Mouse (Mus musculus) liver, embryonic 11.5 days (tissue): ENCODE results near the gene Pea15a. TPM values are rescaled to one million over a fixed set of nuclear protein-coding genes. Genes with fewer than 3 reads are reported as not detected.
A peak's percentile ranks its signal among the peaks of the same experiment; 100 is the strongest.
"Not testable (repeated sequence)": the region's sequence is repeated elsewhere in the genome, so short reads cannot be mapped to it uniquely, and the experiment has no call there.

Source experiments
- ATAC-seq: fragments of 200-750 bp; cut with Nextera tagmentation; replicated peaks from 2 replicates; pipeline ENCODE4 v1.8.0; 2017; ENCODE audit warnings: moderate number of reproducible peaks, mild to moderate bottlenecking, moderate TSS enrichment, moderate library complexity; ENCODE audit not compliant: low FRiP score
- DNase-seq: peaks from one replicate; pipeline ENCODE4 v3.0.0-alpha.2; 2017; ENCODE audit warnings: low spot score
- H3K27ac ChIP-seq: fragments of 300-500 bp; sonication (generic); 2 replicates; pipeline ENCODE4 v1.5.1; 2014; ENCODE audit warnings: mild to moderate bottlenecking, low read depth, low read length, control low read depth
- H3K27me3 ChIP-seq: fragments of 300-500 bp; sonication (generic); replicated peaks from 2 replicates; pipeline ENCODE4 v1.6.1; 2014; ENCODE audit warnings: low read length, mixed read lengths; ENCODE audit not compliant: control insufficient read depth, insufficient read depth
- H3K36me3 ChIP-seq: fragments of 300-500 bp; sonication (generic); 2 replicates; pipeline ENCODE4 v1.6.1; 2014; ENCODE audit warnings: mild to moderate bottlenecking, low read length, moderate library complexity, mixed read lengths; ENCODE audit not compliant: control insufficient read depth, insufficient read depth
- H3K4me1 ChIP-seq: fragments of 300-500 bp; sonication (generic); replicated peaks from 2 replicates; pipeline ENCODE4 v1.6.1; 2014; ENCODE audit warnings: low read length, mixed read lengths; ENCODE audit not compliant: control insufficient read depth, insufficient read depth
- H3K4me2 ChIP-seq: fragments of 300-500 bp; sonication (generic); 2 replicates; pipeline ENCODE4 v1.6.1; 2014; ENCODE audit warnings: mild to moderate bottlenecking, control low read depth, moderate library complexity
- H3K4me3 ChIP-seq: fragments of 300-500 bp; sonication (generic); 2 replicates; pipeline ENCODE4 v1.5.1; 2014; ENCODE audit warnings: low read depth, low read length, control low read depth
- H3K9ac ChIP-seq: fragments of 300-500 bp; sonication (generic); 2 replicates; pipeline ENCODE4 v1.6.1; 2014; ENCODE audit warnings: low read depth, low read length, control low read depth
- H3K9me3 ChIP-seq: fragments of 300-500 bp; sonication (generic); 2 replicates; pipeline ENCODE4 v1.6.1; 2016; ENCODE audit warnings: low read length, inconsistent platforms, mixed read lengths; ENCODE audit not compliant: control insufficient read depth
- WGBS: fragments of 180-500 bp; shearing (Covaris S2); extraction: QIAGEN DNeasy Blood & Tissue Kit; methylation state at CpG from one replicate; pipeline ENCODE4 v1.1.7; 2014; 5-methylcytosine and 5-hydroxymethylcytosine counted together
- polyA plus RNA-seq: library from polyadenylated mRNA; unstranded; fragments of >200 nt; fragmentation: Nextera tagmentation; extraction: Ambion mirVana; gene quantifications from 2 replicates; pipeline ENCODE4 v1.2.1, GENCODE M21; 2014

Pea15a gene
- polyA plus RNA-seq = 43.4 and 44.8 TPM in 2 replicates

GRCm38 (mm10) chr1:172206141-172206917 lies at the start of gene Pea15a:
TSS of gene Pea15a (minus strand) at chr1:172206804.
- Histone ChIP-seq H3K4me1 (peaks cover 33% of the 10 kb centered on the region), H3K27me3 (no peaks in the 10 kb centered on the region)
- WGBS = 1% methylated on average over 39 of the region's 40 CpGs

GRCm38 (mm10) chr1:172247679-172248078 lies 41.1 kb upstream of the Pea15a start:
- H3K4me1 ChIP-seq = no peaks in the 10 kb centered on the region
- no peak for DNase-seq
- no peak overlapping the region for H3K4me3 ChIP-seq
- ATAC-seq = no peak
- WGBS = 41% methylated on average over 2 of the region's 2 CpGs
- no peak overlapping the region for H3K4me2 ChIP-seq
- no peaks in the 10 kb centered on the region for H3K9me3 ChIP-seq
- no peaks in the 10 kb centered on the region for H3K36me3 ChIP-seq
- H3K9ac ChIP-seq = no peak overlapping the region
- H3K27ac ChIP-seq = no peak overlapping the region
- H3K27me3 ChIP-seq = peaks cover 18% of the 10 kb centered on the region

More at GRCm38 (mm10) chr1:172206141-172206917, at the start of gene Pea15a:
- Histone ChIP-seq H3K9me3 (no peaks in the 10 kb centered on the region), H3K4me2 (peak within 1 kb of the TSS; percentile 78), H3K4me3 (peak within 1 kb of the TSS; percentile 61), H3K36me3 (no peaks in the 10 kb centered on the region; the same call in 1 of the 2 replicates), H3K27ac (peak within 1 kb of the TSS; percentile 62), H3K9ac (peak within 1 kb of the TSS; percentile 71)
- DNase-seq = peak; percentile 81
- peak; percentile 72 for ATAC-seq

GRCm38 (mm10) chr1:172247216-172247615 lies 40.6 kb upstream of the Pea15a start:
- 66% methylated on average over 4 of the region's 4 CpGs for WGBS
- H3K4me2 ChIP-seq = no peak overlapping the region
- ATAC-seq (no peak), DNase-seq (no peak)
- H3K27ac ChIP-seq = no peak overlapping the region
- H3K4me1 ChIP-seq = no peaks in the 10 kb centered on the region
- H3K9ac ChIP-seq = no peak overlapping the region
- H3K27me3 ChIP-seq = peaks cover 18% of the 10 kb centered on the region
- H3K9me3 ChIP-seq = no peaks in the 10 kb centered on the region
- H3K36me3 ChIP-seq = no peaks in the 10 kb centered on the region
- no peak overlapping the region for H3K4me3 ChIP-seq

- H3K9ac ChIP-seq, H3K36me3 ChIP-seq, ATAC-seq, H3K4me1 ChIP-seq, H3K27ac ChIP-seq, H3K9me3 ChIP-seq, DNase-seq, H3K4me3 ChIP-seq: not testable (repeated sequence)
- peak overlapping the region; percentile 21 for H3K4me2 ChIP-seq
- H3K27me3 ChIP-seq = peaks cover 18% of the 10 kb centered on the region
- WGBS = 27% methylated on average over 23 of the region's 23 CpGs
These were observed 38.0 kb upstream of the Pea15a start for GRCm38 (mm10) chr1:172244645-172245044.

- Histone ChIP-seq H3K27me3 (peaks cover 18% of the 10 kb centered on the region), H3K36me3 (no peaks in the 10 kb centered on the region), H3K4me3 (no peak overlapping the region), H3K27ac (no peak overlapping the region), H3K4me2 (peak overlapping the region; percentile 21; the same call in 1 of the 2 replicates), H3K9ac (no peak overlapping the region), H3K9me3 (no peaks in the 10 kb centered on the region), H3K4me1 (no peaks in the 10 kb centered on the region)
- no peak for ATAC-seq
- 22% methylated on average over 16 of the region's 16 CpGs for WGBS
- DNase-seq = no peak
These were observed 37.1 kb upstream of the Pea15a start for GRCm38 (mm10) chr1:172243547-172244205.

GRCm38 (mm10) chr1:172242401-172242800 lies 35.8 kb upstream of the Pea15a start:
- no peak overlapping the region for H3K27ac ChIP-seq
- H3K36me3 ChIP-seq = no peaks in the 10 kb centered on the region
- H3K9ac ChIP-seq = no peak overlapping the region
- no peak overlapping the region for H3K4me3 ChIP-seq
- H3K4me2 ChIP-seq = no peak overlapping the region
- H3K9me3 ChIP-seq = no peaks in the 10 kb centered on the region
- H3K4me1 ChIP-seq = no peaks in the 10 kb centered on the region
- ATAC-seq = no peak
- 61% methylated on average over 2 of the region's 2 CpGs for whole genome bisulfite sequencing
- peaks cover 18% of the 10 kb centered on the region for H3K27me3 ChIP-seq
- no peak for DNase-seq

GRCm38 (mm10) chr1:172240945-172241708 lies 34.5 kb upstream of the Pea15a start:
- Histone ChIP-seq H3K4me3 (no peak overlapping the region), H3K36me3 (no peaks in the 10 kb centered on the region), H3K4me2 (no peak overlapping the region), H3K9me3 (no peaks in the 10 kb centered on the region), H3K27me3 (peaks cover 18% of the 10 kb centered on the region), H3K27ac (no peak overlapping the region), H3K4me1 (no peaks in the 10 kb centered on the region), H3K9ac (no peak overlapping the region)
- 50% methylated on average over 6 of the region's 6 CpGs for WGBS
- DNase-seq = no peak
- no peak for ATAC-seq

- DNase-seq (no peak), ATAC-seq (no peak)
- H3K4me3 ChIP-seq = no peak overlapping the region
- no peak overlapping the region for H3K4me2 ChIP-seq
- no peak overlapping the region for H3K27ac ChIP-seq
- no peaks in the 10 kb centered on the region for H3K4me1 ChIP-seq
- 76% methylated on average over 1 of the region's 1 CpGs for WGBS
- H3K9ac ChIP-seq = no peak overlapping the region
- H3K36me3 ChIP-seq = no peaks in the 10 kb centered on the region
- H3K27me3 ChIP-seq = no peaks in the 10 kb centered on the region
- H3K9me3 ChIP-seq = no peaks in the 10 kb centered on the region
These were observed 22.6 kb upstream of the Pea15a start for GRCm38 (mm10) chr1:172229215-172229614.
